Mouse (Mus musculus): Measurements from ENCODE around the gene Atrnl1. TPM values are rescaled to one million over a fixed set of nuclear protein-coding genes. Genes with fewer than 3 reads are reported as not detected.

Gene Atrnl1
- polyA plus RNA-seq, 1 experiment from 2014 or later: 5.6 TPM

DNA sequence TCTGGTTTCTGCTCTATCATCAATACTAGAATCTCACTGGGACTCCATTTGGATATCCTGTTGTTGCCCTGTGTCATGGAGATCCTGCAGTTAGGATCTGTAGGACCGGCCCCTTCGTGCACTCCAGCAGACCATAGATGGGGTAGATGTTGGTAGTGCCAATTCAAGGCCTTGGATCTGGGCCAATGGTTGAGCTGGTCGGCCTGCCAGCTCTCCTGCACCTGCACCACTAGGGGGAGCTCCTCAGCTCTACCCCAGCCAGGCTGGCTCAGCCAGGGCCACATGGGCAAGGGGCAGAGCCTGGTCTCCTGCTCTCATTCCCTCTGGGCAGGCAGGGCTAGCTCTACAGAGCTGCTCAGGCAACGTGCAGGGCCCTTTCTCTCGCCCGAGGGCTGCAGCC is 114.1 kb downstream of the Atrnl1 start:
- H3K4me2 ChIP-seq: no peak overlapping the region
- H3K9ac ChIP-seq (ENCODE audit: low read length): no peak overlapping the region
- ATAC-seq (ENCODE audit: low FRiP score) (no peak), DNase-seq (ENCODE audit: low spot score, missing footprints) (no peak)
- no peak overlapping the region for H3K27ac ChIP-seq (ENCODE audit: low read depth, low read length)
- no peaks in the 10 kb centered on the region for H3K27me3 ChIP-seq (ENCODE audit: control insufficient read depth, insufficient read depth, low read length)
- H3K36me3 ChIP-seq (ENCODE audit: control insufficient read depth, insufficient read depth, low read length): no peaks in the 10 kb centered on the region
- no peaks in the 10 kb centered on the region for H3K9me3 ChIP-seq (ENCODE audit: control insufficient read depth, low read length)
- WGBS: 81% methylated on average over 6 of the region's 6 CpGs
- no peak overlapping the region for H3K4me3 ChIP-seq (ENCODE audit: low read depth, low read length)
- no peaks in the 10 kb centered on the region for H3K4me1 ChIP-seq (ENCODE audit: control insufficient read depth, insufficient read depth, low read length)

DNA sequence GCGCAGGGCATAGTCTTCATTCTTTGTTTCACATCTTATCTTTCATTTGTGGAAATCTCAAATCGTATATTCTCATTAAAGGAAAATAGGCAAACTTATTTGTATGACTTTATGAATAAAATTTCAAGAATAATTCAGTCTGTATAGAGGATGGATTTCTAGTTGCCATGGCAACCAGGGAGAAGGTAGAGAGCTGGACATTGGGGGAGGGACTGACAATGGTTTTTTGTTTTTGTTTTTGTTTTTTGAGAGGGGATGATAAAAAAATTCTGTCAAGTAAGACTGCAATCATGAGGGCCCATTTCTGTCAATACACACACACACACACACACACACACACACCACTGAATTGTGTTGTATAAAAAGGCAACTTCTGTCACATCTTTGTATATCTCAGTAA is 114.5 kb downstream of the Atrnl1 start:
- H3K4me3 ChIP-seq (ENCODE audit: low read depth, low read length): no peak overlapping the region
- no peaks in the 10 kb centered on the region for H3K36me3 ChIP-seq (ENCODE audit: control insufficient read depth, insufficient read depth, low read length)
- 93% methylated on average over 2 of the region's 2 CpGs for WGBS
- H3K4me1 ChIP-seq (ENCODE audit: control insufficient read depth, insufficient read depth, low read length): no peaks in the 10 kb centered on the region
- H3K27me3 ChIP-seq (ENCODE audit: control insufficient read depth, insufficient read depth, low read length): no peaks in the 10 kb centered on the region
- ATAC-seq (ENCODE audit: low FRiP score) (no peak), DNase-seq (ENCODE audit: low spot score, missing footprints) (peak; percentile 85)
- no peak overlapping the region for H3K9ac ChIP-seq (ENCODE audit: low read length)
- no peaks in the 10 kb centered on the region for H3K9me3 ChIP-seq (ENCODE audit: control insufficient read depth, low read length)
- no peak overlapping the region for H3K27ac ChIP-seq (ENCODE audit: low read depth, low read length)
- H3K4me2 ChIP-seq: no peak overlapping the region

DNA sequence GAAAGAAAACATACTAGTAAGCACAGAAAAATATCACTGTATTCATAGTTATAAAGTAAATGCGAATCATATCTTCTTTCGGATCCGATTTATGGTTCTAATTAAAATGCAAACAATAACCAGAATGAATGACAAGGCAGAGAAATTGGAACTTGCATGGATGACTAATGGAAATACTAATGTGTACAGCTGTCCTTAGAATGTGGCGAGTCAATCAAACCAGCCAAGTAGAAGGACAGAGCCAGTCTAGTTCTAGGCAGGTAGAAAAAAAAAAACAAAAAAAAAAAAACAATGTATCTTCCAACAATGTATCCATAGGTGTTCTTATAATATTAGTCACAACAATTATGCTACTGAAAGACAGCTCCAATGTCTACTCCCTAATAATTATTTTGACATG is 116.2 kb downstream of the Atrnl1 start:
- H3K4me3 ChIP-seq (ENCODE audit: low read depth, low read length): no peak overlapping the region
- ATAC-seq (ENCODE audit: low FRiP score) (no peak), DNase-seq (ENCODE audit: low spot score, missing footprints) (no peak)
- no peaks in the 10 kb centered on the region for H3K4me1 ChIP-seq (ENCODE audit: control insufficient read depth, insufficient read depth, low read length)
- no peak overlapping the region for H3K4me2 ChIP-seq
- H3K27me3 ChIP-seq (ENCODE audit: control insufficient read depth, insufficient read depth, low read length): no peaks in the 10 kb centered on the region
- H3K9ac ChIP-seq (ENCODE audit: low read length): no peak overlapping the region
- no peaks in the 10 kb centered on the region for H3K36me3 ChIP-seq (ENCODE audit: control insufficient read depth, insufficient read depth, low read length)
- no peak overlapping the region for H3K27ac ChIP-seq (ENCODE audit: low read depth, low read length)
- 95% methylated on average over 4 of the region's 4 CpGs for WGBS
- no peaks in the 10 kb centered on the region for H3K9me3 ChIP-seq (ENCODE audit: control insufficient read depth, low read length)

DNA sequence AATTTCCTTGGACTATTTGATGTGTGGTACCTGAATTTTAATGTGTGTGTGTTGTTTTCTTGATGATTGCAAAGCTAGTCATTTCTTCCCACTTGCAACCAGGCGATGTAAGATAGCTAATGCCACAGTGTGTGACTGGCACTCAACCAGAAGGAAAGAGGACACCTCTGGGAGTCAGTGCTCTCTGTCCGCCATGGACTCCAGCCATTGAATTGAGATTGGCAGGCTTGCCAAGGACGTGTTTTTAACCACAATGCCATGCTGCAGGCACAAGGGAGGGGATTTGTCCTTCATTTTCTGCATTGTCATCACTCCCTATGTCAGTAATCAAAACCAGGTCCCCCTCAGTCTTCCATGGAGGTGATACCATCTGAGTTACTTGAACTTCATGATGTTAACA is 126.6 kb downstream of the Atrnl1 start:
- no peak overlapping the region for H3K4me2 ChIP-seq
- WGBS: 84% methylated on average over 3 of the region's 3 CpGs
- H3K27me3 ChIP-seq (ENCODE audit: control insufficient read depth, insufficient read depth, low read length): no peaks in the 10 kb centered on the region
- H3K36me3 ChIP-seq (ENCODE audit: control insufficient read depth, insufficient read depth, low read length): no peaks in the 10 kb centered on the region
- no peak overlapping the region for H3K27ac ChIP-seq (ENCODE audit: low read depth, low read length)
- H3K9me3 ChIP-seq (ENCODE audit: control insufficient read depth, low read length): no peaks in the 10 kb centered on the region
- ATAC-seq (ENCODE audit: low FRiP score) (no peak), DNase-seq (ENCODE audit: low spot score, missing footprints) (no peak)
- H3K9ac ChIP-seq (ENCODE audit: low read length): no peak overlapping the region
- H3K4me3 ChIP-seq (ENCODE audit: low read depth, low read length): no peak overlapping the region
- H3K4me1 ChIP-seq (ENCODE audit: control insufficient read depth, insufficient read depth, low read length): no peaks in the 10 kb centered on the region

DNA sequence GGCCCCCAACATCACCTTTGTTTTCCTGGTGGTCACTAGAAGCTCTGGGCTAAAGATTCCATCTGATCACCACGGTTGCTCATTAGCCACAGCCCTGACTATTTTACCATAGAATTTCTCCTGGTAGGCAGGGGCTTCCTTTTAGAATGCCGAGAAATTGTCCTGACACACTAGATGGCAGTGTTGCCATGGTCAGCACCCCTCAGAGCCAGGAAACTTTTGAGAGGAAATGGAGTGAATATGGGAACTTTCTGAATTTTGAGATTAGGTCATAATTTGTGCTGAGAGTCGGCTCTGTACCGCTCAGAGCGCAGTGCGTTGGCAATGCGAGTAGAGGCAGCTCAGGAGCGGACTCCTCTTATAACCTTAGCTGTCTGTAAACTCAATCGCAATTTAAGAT is 134.7 kb downstream of the Atrnl1 start:
- ATAC-seq (ENCODE audit: low FRiP score): no peak
- WGBS: 74% methylated on average over 9 of the region's 9 CpGs

DNA sequence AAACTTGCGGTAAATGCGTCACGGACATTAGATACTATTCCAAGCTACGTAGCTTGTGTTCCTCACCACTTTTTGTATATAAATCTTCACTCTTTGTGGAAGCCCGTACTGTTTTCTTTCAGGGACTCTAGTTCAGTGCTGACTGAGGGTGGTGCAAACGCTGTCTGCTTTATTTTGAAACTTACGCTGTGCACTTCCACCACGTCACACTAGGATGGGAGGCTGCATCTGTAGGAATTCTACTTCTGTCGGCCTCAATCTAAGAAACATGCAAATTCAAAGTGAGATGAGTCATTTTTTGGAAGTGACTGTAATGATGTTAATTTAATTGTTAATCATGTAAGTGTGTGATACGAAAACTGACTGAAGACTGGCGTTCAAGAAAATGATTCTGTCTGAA is 135.7 kb downstream of the Atrnl1 start:
- DNase-seq (ENCODE audit: low spot score, missing footprints) (no peak), ATAC-seq (ENCODE audit: low FRiP score) (no peak)
- H3K4me2 ChIP-seq: no peak overlapping the region
- no peaks in the 10 kb centered on the region for H3K9me3 ChIP-seq (ENCODE audit: control insufficient read depth, low read length)
- no peaks in the 10 kb centered on the region for H3K36me3 ChIP-seq (ENCODE audit: control insufficient read depth, insufficient read depth, low read length)
- no peak overlapping the region; the same call in 1 of the 2 replicates for H3K27ac ChIP-seq (ENCODE audit: low read depth, low read length)
- H3K4me3 ChIP-seq (ENCODE audit: low read depth, low read length): no peak overlapping the region
- no peak overlapping the region for H3K9ac ChIP-seq (ENCODE audit: low read length)
- WGBS: 92% methylated on average over 11 of the region's 11 CpGs
- no peaks in the 10 kb centered on the region for H3K4me1 ChIP-seq (ENCODE audit: control insufficient read depth, insufficient read depth, low read length)
- no peaks in the 10 kb centered on the region for H3K27me3 ChIP-seq (ENCODE audit: control insufficient read depth, insufficient read depth, low read length)

More for the DNA sequence above, 134.7 kb downstream of the Atrnl1 start:
- Histone ChIP-seq H3K4me3 (ENCODE audit: low read depth, low read length) (no peak overlapping the region), H3K27me3 (ENCODE audit: control insufficient read depth, insufficient read depth, low read length) (no peaks in the 10 kb centered on the region), H3K9ac (ENCODE audit: low read length) (no peak overlapping the region), H3K9me3 (ENCODE audit: control insufficient read depth, low read length) (no peaks in the 10 kb centered on the region), H3K4me1 (ENCODE audit: control insufficient read depth, insufficient read depth, low read length) (no peaks in the 10 kb centered on the region), H3K4me2 (no peak overlapping the region), H3K36me3 (ENCODE audit: control insufficient read depth, insufficient read depth, low read length) (no peaks in the 10 kb centered on the region), H3K27ac (ENCODE audit: low read depth, low read length) (no peak overlapping the region)
- DNase-seq (ENCODE audit: low spot score, missing footprints): peak; percentile 92

DNA sequence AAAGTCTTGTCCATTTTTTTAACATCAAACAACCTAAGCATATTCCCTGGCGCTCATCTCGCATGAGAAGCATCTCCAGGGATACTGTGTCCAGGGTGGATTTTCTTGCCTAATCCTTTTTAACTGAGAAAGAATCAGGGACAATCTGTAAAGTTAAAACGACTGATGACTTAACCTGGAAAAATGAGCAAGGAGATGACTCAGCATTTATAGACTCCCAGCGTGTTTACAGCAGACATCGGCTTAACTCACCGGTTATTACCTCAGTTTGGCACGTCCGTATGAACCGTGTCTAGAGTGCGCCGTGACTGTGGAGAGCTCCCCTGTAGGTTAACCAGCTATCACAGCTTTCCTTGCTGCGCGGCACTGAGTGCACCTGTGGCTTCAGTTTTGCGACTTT is 141.4 kb downstream of the Atrnl1 start:
- WGBS: 89% methylated on average over 14 of the region's 14 CpGs

DNA sequence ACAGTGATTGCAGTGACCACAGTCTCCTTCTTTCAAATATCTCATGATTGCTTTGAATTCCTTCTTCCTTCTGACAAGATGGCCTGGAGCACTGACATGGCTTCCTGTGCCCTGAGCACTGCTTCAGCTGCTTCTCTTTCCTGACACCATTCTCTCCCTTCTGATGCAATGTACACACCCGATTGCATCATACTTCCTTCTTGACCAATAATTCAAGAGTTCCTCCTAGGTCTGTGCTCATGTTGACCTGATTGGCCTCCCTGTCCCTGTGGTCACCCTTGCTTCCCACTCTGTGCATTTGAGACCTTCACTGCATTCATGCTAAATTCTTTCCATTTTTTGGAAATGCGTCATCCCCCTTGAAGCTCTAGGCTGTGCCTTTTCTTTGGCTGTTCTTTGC is 151.7 kb downstream of the Atrnl1 start:
- Histone ChIP-seq H3K36me3 (ENCODE audit: control insufficient read depth, insufficient read depth, low read length) (no peaks in the 10 kb centered on the region), H3K4me2 (no peak overlapping the region), H3K9ac (ENCODE audit: low read length) (no peak overlapping the region), H3K4me3 (ENCODE audit: low read depth, low read length) (no peak overlapping the region), H3K27me3 (ENCODE audit: control insufficient read depth, insufficient read depth, low read length) (no peaks in the 10 kb centered on the region), H3K9me3 (ENCODE audit: control insufficient read depth, low read length) (no peaks in the 10 kb centered on the region), H3K4me1 (ENCODE audit: control insufficient read depth, insufficient read depth, low read length) (no peaks in the 10 kb centered on the region), H3K27ac (ENCODE audit: low read depth, low read length) (no peak overlapping the region)
- DNase-seq (ENCODE audit: low spot score, missing footprints) (no peak), ATAC-seq (ENCODE audit: low FRiP score) (no peak)
- 94% methylated on average over 2 of the region's 2 CpGs for WGBS

More for the DNA sequence above, 141.4 kb downstream of the Atrnl1 start:
- Histone ChIP-seq H3K4me1 (ENCODE audit: control insufficient read depth, insufficient read depth, low read length) (no peaks in the 10 kb centered on the region), H3K4me2 (no peak overlapping the region), H3K4me3 (ENCODE audit: low read depth, low read length) (no peak overlapping the region), H3K27ac (ENCODE audit: low read depth, low read length) (no peak overlapping the region), H3K9ac (ENCODE audit: low read length) (no peak overlapping the region), H3K9me3 (ENCODE audit: control insufficient read depth, low read length) (no peaks in the 10 kb centered on the region), H3K36me3 (ENCODE audit: control insufficient read depth, insufficient read depth, low read length) (no peaks in the 10 kb centered on the region), H3K27me3 (ENCODE audit: control insufficient read depth, insufficient read depth, low read length) (no peaks in the 10 kb centered on the region)
- no peak for DNase-seq (ENCODE audit: low spot score, missing footprints)
- no peak for ATAC-seq (ENCODE audit: low FRiP score)

DNA sequence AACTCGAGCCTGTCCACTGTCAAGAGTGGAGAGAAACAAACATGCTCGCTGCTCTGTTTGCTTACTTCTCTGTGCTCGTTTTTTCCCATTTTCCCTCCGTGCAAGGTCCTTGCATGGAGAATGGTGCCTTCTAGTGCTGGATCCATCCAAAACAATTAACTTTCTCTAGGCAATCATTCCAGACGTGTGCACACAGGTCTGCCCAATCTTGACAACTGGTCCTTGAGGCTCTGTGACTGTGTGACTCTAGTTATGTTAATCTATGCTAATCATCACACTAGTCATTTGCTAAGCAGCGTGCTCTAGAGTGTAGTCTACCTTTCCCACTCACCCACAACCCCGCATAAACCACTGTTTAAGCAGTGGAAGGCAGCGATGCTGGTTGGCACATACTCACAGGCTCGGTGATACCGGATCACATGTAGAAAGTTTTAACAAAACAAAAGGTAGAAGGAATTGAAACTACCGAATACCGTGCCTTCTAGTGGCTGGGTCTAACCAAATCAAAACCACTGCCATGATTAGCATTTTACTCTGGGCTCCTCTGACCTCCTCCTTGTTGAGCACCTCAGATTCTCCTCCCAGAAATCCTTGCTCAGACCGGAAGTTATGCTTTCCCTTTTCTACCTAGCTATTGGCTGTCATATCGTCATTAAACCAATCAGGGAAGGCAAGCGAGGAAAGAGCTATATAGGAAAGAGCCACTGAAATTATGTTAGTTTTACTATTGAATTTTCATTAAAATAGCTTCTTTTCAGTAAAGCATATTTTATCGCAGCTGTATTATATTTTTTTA is 153.9 kb downstream of the Atrnl1 start:
- H3K9ac ChIP-seq (ENCODE audit: low read length): no peak overlapping the region
- no peak overlapping the region for H3K4me2 ChIP-seq
- H3K27me3 ChIP-seq (ENCODE audit: control insufficient read depth, insufficient read depth, low read length): no peaks in the 10 kb centered on the region
- WGBS: 87% methylated on average over 16 of the region's 16 CpGs
- H3K9me3 ChIP-seq (ENCODE audit: control insufficient read depth, low read length): no peaks in the 10 kb centered on the region
- no peak for DNase-seq (ENCODE audit: low spot score, missing footprints)
- no peak overlapping the region for H3K27ac ChIP-seq (ENCODE audit: low read depth, low read length)
- no peaks in the 10 kb centered on the region for H3K4me1 ChIP-seq (ENCODE audit: control insufficient read depth, insufficient read depth, low read length)
- no peak for ATAC-seq (ENCODE audit: low FRiP score)
- no peaks in the 10 kb centered on the region for H3K36me3 ChIP-seq (ENCODE audit: control insufficient read depth, insufficient read depth, low read length)
- H3K4me3 ChIP-seq (ENCODE audit: low read depth, low read length): no peak overlapping the region
